Mouse (Mus musculus) macrophage (primary cell): ENCODE results near the gene Arrdc1. TPM values are rescaled to one million over a fixed set of nuclear protein-coding genes. Genes with fewer than 3 reads are reported as not detected.

ENCODE experiments used
- H3K27ac ChIP-seq: fragments of 350-480 bp; formaldehyde crosslinking; 2 replicates; pipeline ENCODE4 v1.9.0; 2021
- H3K36me3 ChIP-seq: fragments of 350-480 bp; formaldehyde crosslinking; 2 replicates; pipeline ENCODE4 v1.9.0; 2021; ENCODE audit errors: inconsistent target
- H3K4me3 ChIP-seq: fragments of 350-480 bp; formaldehyde crosslinking; 2 replicates; pipeline ENCODE4 v1.9.0; 2021; ENCODE audit errors: inconsistent target
- H3K79me2 ChIP-seq: fragments of 350-480 bp; formaldehyde crosslinking; 2 replicates; pipeline ENCODE4 v1.9.0; 2021; ENCODE audit errors: inconsistent target
- WGBS: methylation state at CpG from one replicate; pipeline ENCODE4 v1.1.7; 2026; ENCODE audit warnings: inconsistent platforms; ENCODE audit not compliant: missing documents; 5-methylcytosine and 5-hydroxymethylcytosine counted together
- polyA plus RNA-seq: library from polyadenylated mRNA; stranded (reverse); fragments of 250-400 nt; gene quantifications from 3 replicates; pipeline ENCODE4 v1.2.4, GENCODE M21; 2018; ENCODE audit warnings: inconsistent platforms

The Arrdc1 gene
- polyA plus RNA-seq, 1 experiment from 2014 or later, result 31.6 TPM

GRCm38 (mm10) chr2:24905653-24906155, 29.3 kb downstream of the Arrdc1 start:
- 15% methylated on average over 2 of the region's 2 CpGs for WGBS
- H3K27ac ChIP-seq, result peak overlapping the region; percentile 21; the same call in 1 of the 2 replicates

GRCm38 (mm10) chr2:24904823-24905652, 30.0 kb downstream of the Arrdc1 start:
- H3K79me2 ChIP-seq, result peaks cover 100% of the 10 kb centered on the region
- no peak overlapping the region for H3K27ac ChIP-seq
- H3K36me3 ChIP-seq, result no peaks in the 10 kb centered on the region
- 95% methylated on average over 11 of the region's 11 CpGs for WGBS
- H3K4me3 ChIP-seq, result no peak overlapping the region

More at GRCm38 (mm10) chr2:24905653-24906155, 29.3 kb downstream of the Arrdc1 start:
- peaks cover 100% of the 10 kb centered on the region for H3K79me2 ChIP-seq
- no peaks in the 10 kb centered on the region for H3K36me3 ChIP-seq
- H3K4me3 ChIP-seq, result no peak overlapping the region

GRCm38 (mm10) chr2:24902999-24903398, 32.1 kb downstream of the Arrdc1 start:
- Histone ChIP-seq H3K4me3 (no peak overlapping the region), H3K27ac (no peak overlapping the region), H3K79me2 (peaks cover 96% of the 10 kb centered on the region), H3K36me3 (no peaks in the 10 kb centered on the region)
- WGBS, result 66% methylated on average over 6 of the region's 6 CpGs

- 96% methylated on average over 5 of the region's 5 CpGs for WGBS
- H3K79me2 ChIP-seq, result peaks cover 96% of the 10 kb centered on the region
- no peaks in the 10 kb centered on the region for H3K36me3 ChIP-seq
- no peak overlapping the region for H3K27ac ChIP-seq
- H3K4me3 ChIP-seq, result no peak overlapping the region
Measured at GRCm38 (mm10) chr2:24901055-24901454, 34.0 kb downstream of the Arrdc1 start.

GRCm38 (mm10) chr2:24899292-24899691, 35.8 kb downstream of the Arrdc1 start:
- H3K27ac ChIP-seq, result no peak overlapping the region
- H3K36me3 ChIP-seq, result no peaks in the 10 kb centered on the region
- 82% methylated on average over 2 of the region's 2 CpGs for WGBS
- H3K4me3 ChIP-seq, result no peak overlapping the region
- H3K79me2 ChIP-seq, result peaks cover 96% of the 10 kb centered on the region

- Histone ChIP-seq H3K4me3 (no peak overlapping the region), H3K27ac (no peak overlapping the region), H3K79me2 (peaks cover 96% of the 10 kb centered on the region), H3K36me3 (no peaks in the 10 kb centered on the region)
- WGBS, result 53% methylated on average over 4 of the region's 4 CpGs
Measured at GRCm38 (mm10) chr2:24896761-24897160, 38.3 kb downstream of the Arrdc1 start.

GRCm38 (mm10) chr2:24894211-24894610, 40.8 kb downstream of the Arrdc1 start:
- Histone ChIP-seq H3K27ac (no peak overlapping the region), H3K4me3 (no peak overlapping the region), H3K36me3 (no peaks in the 10 kb centered on the region), H3K79me2 (peaks cover 100% of the 10 kb centered on the region)
- 100% methylated on average over 1 of the region's 1 CpGs for WGBS

- Histone ChIP-seq H3K36me3 (no peaks in the 10 kb centered on the region), H3K27ac (no peak overlapping the region)
- WGBS, result 96% methylated on average over 5 of the region's 5 CpGs
Measured at GRCm38 (mm10) chr2:24892318-24892717, 42.7 kb downstream of the Arrdc1 start.

GRCm38 (mm10) chr2:24890541-24891447, 44.3 kb downstream of the Arrdc1 start:
- H3K4me3 ChIP-seq, result no peak overlapping the region
- WGBS, result 89% methylated on average over 6 of the region's 6 CpGs
- H3K79me2 ChIP-seq, result peaks cover 94% of the 10 kb centered on the region
- H3K36me3 ChIP-seq, result peaks cover 8% of the 10 kb centered on the region; the same call in 1 of the 2 replicates
- no peak overlapping the region for H3K27ac ChIP-seq

More at GRCm38 (mm10) chr2:24892318-24892717, 42.7 kb downstream of the Arrdc1 start:
- Histone ChIP-seq H3K79me2 (peaks cover 100% of the 10 kb centered on the region), H3K4me3 (no peak overlapping the region)

- H3K4me3 ChIP-seq, result no peak overlapping the region
Measured at GRCm38 (mm10) chr2:24888895-24889294, 46.2 kb downstream of the Arrdc1 start.

GRCm38 (mm10) chr2:24880686-24881085, 54.4 kb downstream of the Arrdc1 start:
- WGBS, result 91% methylated on average over 2 of the region's 2 CpGs
- Histone ChIP-seq H3K79me2 (no peaks in the 10 kb centered on the region), H3K27ac (no peak overlapping the region), H3K36me3 (peaks cover 24% of the 10 kb centered on the region; the same call in 1 of the 2 replicates), H3K4me3 (no peak overlapping the region)

More at GRCm38 (mm10) chr2:24888895-24889294, 46.2 kb downstream of the Arrdc1 start:
- H3K79me2 ChIP-seq, result peaks cover 75% of the 10 kb centered on the region
- no peak overlapping the region for H3K27ac ChIP-seq
- peaks cover 15% of the 10 kb centered on the region; the same call in 1 of the 2 replicates for H3K36me3 ChIP-seq
- 76% methylated on average over 5 of the region's 5 CpGs for WGBS

Other genes starting within 250 kb of the Arrdc1 start
- gene Cacna1b, start 172.1 kb downstream of the Arrdc1 start, polyA plus RNA-seq, result 0.19 to 0.48 TPM (median 0.36 TPM) in 3 replicates
- 16.4 to 30.9 TPM (median 20.2 TPM) in 3 replicates for gene Ehmt1, start 15.6 kb downstream of the Arrdc1 start, polyA plus RNA-seq
- gene Zmynd19, start 14.5 kb upstream of the Arrdc1 start, polyA plus RNA-seq, result 4.4 to 23.2 TPM (median 5.6 TPM) in 3 replicates
- gene Dph7, start 27.1 kb upstream of the Arrdc1 start, polyA plus RNA-seq, result 5.7 to 9.6 TPM (median 7.8 TPM) in 3 replicates
- 63.2 to 80.5 TPM (median 76.8 TPM) in 3 replicates for gene Mrpl41, start 39.8 kb upstream of the Arrdc1 start, polyA plus RNA-seq
- 43.8 to 153 TPM (median 111 TPM) in 3 replicates for gene Pnpla7, start 40.8 kb upstream of the Arrdc1 start, polyA plus RNA-seq
- gene Nsmf, start 119.1 kb upstream of the Arrdc1 start, polyA plus RNA-seq, result 4.8 to 12.0 TPM (median 8.9 TPM) in 3 replicates
- not detected in 3 replicates for gene Entpd8, start 145.1 kb upstream of the Arrdc1 start, polyA plus RNA-seq
- gene Noxa1, start 159.9 kb upstream of the Arrdc1 start, polyA plus RNA-seq, result not detected in 3 replicates
- not detected in 3 replicates for gene Nrarp, start 245.5 kb upstream of the Arrdc1 start, polyA plus RNA-seq